Mouse (Mus musculus) testis, adult 2 months (tissue): ENCODE data around the gene Ttc28.

Experiments used
- CTCF ChIP-seq: fragments of 200-500 bp; IDR thresholded peaks from 2 replicates; pipeline ENCODE4 v1.5.1; 2012; ENCODE audit warnings: low read depth, mild to moderate bottlenecking, inconsistent platforms, low read length, moderate library complexity; ENCODE audit not compliant: control insufficient read depth, insufficient read depth, insufficient replicate concordance
- POLR2A ChIP-seq: fragments of 200-500 bp; IDR thresholded peaks from 2 replicates; pipeline ENCODE4 v1.6.1; 2012; ENCODE audit warnings: low read depth, mild to moderate bottlenecking, inconsistent platforms, low read length, moderate library complexity; ENCODE audit not compliant: control insufficient read depth

GRCm38 (mm10) chr5:110982436-110982835, 102.8 kb downstream of the Ttc28 start:
- no peak for TF ChIP-seq CTCF
- no peak for TF ChIP-seq POLR2A
